Mouse (Mus musculus): Measurements from ENCODE around the gene Kdm2b. TPM values are rescaled to one million over a fixed set of nuclear protein-coding genes. Genes with fewer than 3 reads are reported as not detected.

Gene Kdm2b
- polyA plus RNA-seq, 1 experiment from 2014 or later: 26.5 TPM

DNA sequence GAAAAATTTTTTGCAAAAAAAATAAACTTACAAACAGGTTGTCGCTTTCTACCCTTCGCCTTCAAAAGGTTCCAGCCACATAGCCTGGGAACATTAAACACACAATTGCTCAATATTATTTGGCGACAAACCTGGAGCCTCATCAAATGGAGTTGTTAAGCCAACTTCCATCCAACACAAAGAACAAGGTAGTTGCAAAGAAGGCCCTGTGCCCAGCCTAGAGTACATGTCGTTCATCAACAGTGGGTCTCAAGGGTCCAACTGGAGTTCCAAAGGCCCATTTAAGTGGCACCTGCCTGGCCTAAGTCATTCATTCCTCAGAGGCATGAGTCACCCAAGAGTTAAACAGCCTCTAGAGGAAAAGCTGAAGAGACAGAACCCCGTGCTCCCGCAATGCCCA lies 52.6 kb downstream of the Kdm2b start:
- Histone ChIP-seq H3K4me2 (no peak overlapping the region), H3K9me3 (replicated peaks; ENCODE audit: control insufficient read depth, low read length) (no peaks in the 10 kb centered on the region), H3K36me3 (ENCODE audit: control insufficient read depth, insufficient read depth, low read length) (no peaks in the 10 kb centered on the region), H3K4me1 (ENCODE audit: control insufficient read depth, insufficient read depth, low read length) (peaks cover 15% of the 10 kb centered on the region), H3K27me3 (ENCODE audit: control insufficient read depth, insufficient read depth, low read length) (no peaks in the 10 kb centered on the region), H3K9ac (ENCODE audit: low read depth, low read length) (no peak overlapping the region), H3K27ac (ENCODE audit: low read depth, low read length) (no peak overlapping the region), H3K4me3 (ENCODE audit: low read depth, low read length) (no peak overlapping the region)
- no peak for ATAC-seq (replicated peaks; ENCODE audit: insufficient number of reproducible peaks, low FRiP score, low TSS enrichment)
- WGBS (ENCODE audit: insufficient replicate concordance): 85% methylated on average over 6 of the region's 6 CpGs

DNA sequence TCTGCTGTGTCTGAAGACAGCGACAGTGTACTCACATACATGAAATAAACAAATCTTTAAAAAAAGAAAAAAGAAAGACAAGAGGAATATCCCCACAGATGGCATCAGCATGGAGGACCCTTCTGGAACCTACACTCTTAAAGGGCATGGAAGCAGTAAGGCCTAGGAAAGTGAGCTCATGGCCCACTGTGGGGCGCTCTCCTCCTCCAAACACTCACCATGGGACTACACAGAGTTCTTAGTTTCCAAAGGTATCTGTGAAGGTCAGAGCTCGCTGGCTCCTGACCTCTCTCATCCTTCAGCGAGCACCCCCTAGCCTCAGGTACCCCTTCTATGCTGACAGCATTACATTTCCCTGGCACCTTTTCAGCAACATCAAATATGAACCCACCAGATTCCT lies 53.8 kb downstream of the Kdm2b start:
- ATAC-seq (replicated peaks; ENCODE audit: insufficient number of reproducible peaks, low FRiP score, low TSS enrichment): no peak; the same call in 1 of the 2 replicates
- Histone ChIP-seq H3K9ac (ENCODE audit: low read depth, low read length) (no peak overlapping the region), H3K4me2 (no peak overlapping the region), H3K27me3 (ENCODE audit: control insufficient read depth, insufficient read depth, low read length) (no peaks in the 10 kb centered on the region), H3K9me3 (replicated peaks; ENCODE audit: control insufficient read depth, low read length) (no peaks in the 10 kb centered on the region), H3K4me3 (ENCODE audit: low read depth, low read length) (no peak overlapping the region), H3K27ac (ENCODE audit: low read depth, low read length) (no peak overlapping the region), H3K4me1 (ENCODE audit: control insufficient read depth, insufficient read depth, low read length) (peaks cover 17% of the 10 kb centered on the region), H3K36me3 (ENCODE audit: control insufficient read depth, insufficient read depth, low read length) (no peaks in the 10 kb centered on the region)
- WGBS (ENCODE audit: insufficient replicate concordance): 81% methylated on average over 4 of the region's 4 CpGs

DNA sequence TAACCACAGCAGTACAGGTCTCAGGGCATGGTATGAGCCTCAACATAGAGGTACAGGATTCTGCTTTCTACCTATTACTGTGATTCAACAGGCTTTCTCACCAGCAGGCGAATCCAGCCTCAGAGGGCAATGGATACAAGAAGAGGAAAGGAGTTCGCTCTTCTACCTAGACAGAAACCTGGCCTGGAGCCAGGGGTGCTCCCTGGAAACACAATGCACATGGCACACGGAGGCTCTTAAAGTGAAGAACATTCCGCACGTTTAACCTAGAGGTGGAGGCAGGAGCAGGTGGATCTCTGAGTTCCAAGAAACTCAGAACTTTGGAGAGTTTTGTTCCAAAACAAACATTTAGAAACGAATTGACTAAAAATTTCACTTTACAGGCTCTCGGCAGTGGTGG lies 58.6 kb downstream of the Kdm2b start:
- H3K4me3 ChIP-seq (ENCODE audit: low read depth, low read length): no peak overlapping the region
- H3K4me2 ChIP-seq: no peak overlapping the region
- no peaks in the 10 kb centered on the region for H3K27me3 ChIP-seq (ENCODE audit: control insufficient read depth, insufficient read depth, low read length)
- no peak for ATAC-seq (replicated peaks; ENCODE audit: insufficient number of reproducible peaks, low FRiP score, low TSS enrichment)
- no peaks in the 10 kb centered on the region for H3K9me3 ChIP-seq (replicated peaks; ENCODE audit: control insufficient read depth, low read length)
- H3K36me3 ChIP-seq (ENCODE audit: control insufficient read depth, insufficient read depth, low read length): no peaks in the 10 kb centered on the region
- H3K27ac ChIP-seq (ENCODE audit: low read depth, low read length): no peak overlapping the region
- H3K9ac ChIP-seq (ENCODE audit: low read depth, low read length): no peak overlapping the region
- WGBS (ENCODE audit: insufficient replicate concordance): 67% methylated on average over 7 of the region's 7 CpGs
- H3K4me1 ChIP-seq (ENCODE audit: control insufficient read depth, insufficient read depth, low read length): peaks cover 16% of the 10 kb centered on the region; the same call in 1 of the 2 replicates

DNA sequence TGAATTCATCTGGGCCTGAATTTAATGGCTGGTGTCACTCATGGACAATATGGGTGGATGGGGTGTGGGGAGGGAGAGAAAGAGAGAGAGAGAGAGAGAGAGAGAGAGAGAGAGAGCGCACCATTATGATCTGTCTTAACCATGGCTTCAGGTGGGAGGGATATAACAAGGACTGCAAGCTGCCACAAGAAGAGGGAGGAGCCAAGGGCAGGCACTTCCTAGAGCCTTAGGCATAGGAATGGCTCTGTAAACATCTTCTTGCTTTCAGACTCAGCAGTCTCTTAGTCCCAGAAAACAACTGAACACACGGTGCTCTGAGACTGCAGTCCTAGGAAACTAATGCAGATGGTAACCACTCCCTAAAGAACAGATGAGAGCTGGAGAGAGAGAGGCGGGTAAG lies 61.3 kb downstream of the Kdm2b start:
- ATAC-seq (replicated peaks; ENCODE audit: insufficient number of reproducible peaks, low FRiP score, low TSS enrichment): no peak
- Histone ChIP-seq H3K27me3 (ENCODE audit: control insufficient read depth, insufficient read depth, low read length) (no peaks in the 10 kb centered on the region), H3K9me3 (replicated peaks; ENCODE audit: control insufficient read depth, low read length) (no peaks in the 10 kb centered on the region), H3K4me1 (ENCODE audit: control insufficient read depth, insufficient read depth, low read length) (peaks cover 17% of the 10 kb centered on the region; the same call in 1 of the 2 replicates), H3K4me3 (ENCODE audit: low read depth, low read length) (no peak overlapping the region), H3K36me3 (ENCODE audit: control insufficient read depth, insufficient read depth, low read length) (no peaks in the 10 kb centered on the region), H3K9ac (ENCODE audit: low read depth, low read length) (no peak overlapping the region), H3K27ac (ENCODE audit: low read depth, low read length) (no peak overlapping the region), H3K4me2 (no peak overlapping the region)
- 77% methylated on average over 3 of the region's 3 CpGs for WGBS (ENCODE audit: insufficient replicate concordance)

DNA sequence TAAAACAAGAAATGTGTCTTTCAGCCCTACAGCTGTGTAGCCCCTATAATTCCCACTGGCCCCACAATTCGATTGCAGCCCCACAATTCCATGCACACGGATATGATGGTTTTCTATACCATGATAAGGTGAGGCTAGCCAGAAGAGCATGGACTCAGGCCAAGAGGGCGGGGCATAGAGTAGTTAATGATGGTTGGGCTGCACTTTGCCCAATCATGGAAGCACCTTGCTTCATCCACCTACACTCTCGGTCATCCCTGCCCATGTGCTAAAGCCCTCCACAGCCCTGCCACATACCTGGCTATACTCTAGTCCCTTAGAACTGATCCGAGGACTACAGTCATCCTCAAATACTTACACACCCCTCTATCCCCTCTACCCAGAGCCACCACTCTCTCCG lies 61.9 kb downstream of the Kdm2b start:
- H3K4me1 ChIP-seq (ENCODE audit: control insufficient read depth, insufficient read depth, low read length): peaks cover 17% of the 10 kb centered on the region; the same call in 1 of the 2 replicates
- peak overlapping the region; percentile 46 for H3K27ac ChIP-seq (ENCODE audit: low read depth, low read length)
- no peaks in the 10 kb centered on the region for H3K27me3 ChIP-seq (ENCODE audit: control insufficient read depth, insufficient read depth, low read length)
- 66% methylated on average over 6 of the region's 6 CpGs for WGBS (ENCODE audit: insufficient replicate concordance)
- H3K4me2 ChIP-seq: no peak overlapping the region
- no peak overlapping the region for H3K4me3 ChIP-seq (ENCODE audit: low read depth, low read length)
- H3K36me3 ChIP-seq (ENCODE audit: control insufficient read depth, insufficient read depth, low read length): no peaks in the 10 kb centered on the region
- H3K9ac ChIP-seq (ENCODE audit: low read depth, low read length): no peak overlapping the region
- ATAC-seq (replicated peaks; ENCODE audit: insufficient number of reproducible peaks, low FRiP score, low TSS enrichment): no peak
- no peaks in the 10 kb centered on the region for H3K9me3 ChIP-seq (replicated peaks; ENCODE audit: control insufficient read depth, low read length)

DNA sequence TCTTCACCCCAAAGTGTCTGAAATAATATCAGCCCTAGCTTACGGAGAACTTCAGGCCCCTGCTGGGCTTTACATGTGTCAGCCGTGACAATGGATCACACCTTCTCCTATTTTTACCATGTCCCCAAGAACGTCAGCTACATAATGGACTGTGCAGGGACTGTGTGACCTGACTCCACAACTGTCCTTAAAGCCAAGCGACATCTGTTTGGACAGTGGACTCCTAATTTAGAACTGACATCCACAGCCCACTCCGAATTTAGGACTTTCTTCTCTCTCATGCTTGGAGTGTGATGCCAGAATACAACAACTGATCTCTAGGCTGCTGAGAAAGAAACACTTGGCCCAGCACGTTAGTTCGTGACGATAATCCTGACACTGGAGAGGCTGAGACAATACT lies 62.5 kb downstream of the Kdm2b start:
- H3K27me3 ChIP-seq (ENCODE audit: control insufficient read depth, insufficient read depth, low read length): no peaks in the 10 kb centered on the region
- H3K27ac ChIP-seq (ENCODE audit: low read depth, low read length): peak overlapping the region; percentile 46
- H3K4me2 ChIP-seq: no peak overlapping the region
- no peak overlapping the region for H3K4me3 ChIP-seq (ENCODE audit: low read depth, low read length)
- WGBS (ENCODE audit: insufficient replicate concordance): 69% methylated on average over 8 of the region's 8 CpGs
- ATAC-seq (replicated peaks; ENCODE audit: insufficient number of reproducible peaks, low FRiP score, low TSS enrichment): no peak
- H3K36me3 ChIP-seq (ENCODE audit: control insufficient read depth, insufficient read depth, low read length): no peaks in the 10 kb centered on the region
- no peak overlapping the region for H3K9ac ChIP-seq (ENCODE audit: low read depth, low read length)
- peaks cover 17% of the 10 kb centered on the region; the same call in 1 of the 2 replicates for H3K4me1 ChIP-seq (ENCODE audit: control insufficient read depth, insufficient read depth, low read length)
- H3K9me3 ChIP-seq (replicated peaks; ENCODE audit: control insufficient read depth, low read length): no peaks in the 10 kb centered on the region

DNA sequence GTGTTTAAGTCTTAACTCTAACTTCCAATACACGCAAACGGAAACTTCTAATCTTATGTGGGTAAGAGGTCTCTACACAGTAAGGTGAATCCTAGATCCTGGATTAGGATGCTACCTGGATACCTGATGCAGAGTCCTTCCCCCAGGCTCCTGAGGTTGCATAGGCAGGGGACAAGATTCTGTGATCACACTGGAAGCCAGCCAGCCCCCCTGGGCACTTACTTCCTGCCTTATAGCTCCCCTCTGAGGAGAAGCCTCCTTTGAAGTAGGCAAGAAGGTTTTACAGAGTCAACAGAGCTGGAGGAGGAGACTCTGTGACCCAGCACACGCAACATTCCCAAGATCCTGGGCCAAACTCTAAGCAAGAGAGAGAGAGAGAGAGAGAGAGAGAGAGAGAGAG lies 63.3 kb downstream of the Kdm2b start:
- Histone ChIP-seq H3K9ac (ENCODE audit: low read depth, low read length) (no peak overlapping the region), H3K9me3 (replicated peaks; ENCODE audit: control insufficient read depth, low read length) (no peaks in the 10 kb centered on the region), H3K27me3 (ENCODE audit: control insufficient read depth, insufficient read depth, low read length) (no peaks in the 10 kb centered on the region), H3K36me3 (ENCODE audit: control insufficient read depth, insufficient read depth, low read length) (no peaks in the 10 kb centered on the region), H3K4me2 (no peak overlapping the region), H3K27ac (ENCODE audit: low read depth, low read length) (no peak overlapping the region), H3K4me3 (ENCODE audit: low read depth, low read length) (no peak overlapping the region), H3K4me1 (ENCODE audit: control insufficient read depth, insufficient read depth, low read length) (peaks cover 17% of the 10 kb centered on the region; the same call in 1 of the 2 replicates)
- no peak for ATAC-seq (replicated peaks; ENCODE audit: insufficient number of reproducible peaks, low FRiP score, low TSS enrichment)
- 80% methylated on average over 3 of the region's 3 CpGs for WGBS (ENCODE audit: insufficient replicate concordance)

DNA sequence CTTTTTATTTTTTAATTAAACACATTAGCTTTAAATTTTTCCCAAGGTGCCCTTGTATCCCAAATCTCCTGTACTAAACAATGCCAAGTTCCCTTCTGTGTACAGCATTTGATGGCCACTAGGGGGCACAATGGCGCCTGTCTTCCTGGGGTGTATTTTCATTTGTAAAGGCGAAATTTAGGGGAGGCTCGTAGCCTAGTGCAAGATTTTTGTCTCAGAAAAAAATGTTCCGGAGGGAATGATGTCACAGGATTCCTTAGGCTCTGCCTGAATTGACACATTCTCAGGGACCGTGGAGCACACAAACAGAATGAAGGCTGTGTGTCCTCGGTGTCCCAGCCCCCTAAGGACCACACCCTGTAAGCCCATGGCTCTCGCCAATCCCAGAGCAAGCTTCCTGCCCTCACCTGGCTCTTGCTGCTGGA lies 64.1 kb downstream of the Kdm2b start:
- Histone ChIP-seq H3K36me3 (ENCODE audit: control insufficient read depth, insufficient read depth, low read length) (no peaks in the 10 kb centered on the region), H3K9me3 (replicated peaks; ENCODE audit: control insufficient read depth, low read length) (no peaks in the 10 kb centered on the region), H3K27ac (ENCODE audit: low read depth, low read length) (no peak overlapping the region), H3K4me2 (peak overlapping the region; percentile 40), H3K4me1 (ENCODE audit: control insufficient read depth, insufficient read depth, low read length) (peaks cover 14% of the 10 kb centered on the region; the same call in 1 of the 2 replicates), H3K9ac (ENCODE audit: low read depth, low read length) (no peak overlapping the region), H3K4me3 (ENCODE audit: low read depth, low read length) (no peak overlapping the region), H3K27me3 (ENCODE audit: control insufficient read depth, insufficient read depth, low read length) (no peaks in the 10 kb centered on the region)
- 39% methylated on average over 7 of the region's 7 CpGs for WGBS (ENCODE audit: insufficient replicate concordance)
- no peak for ATAC-seq (replicated peaks; ENCODE audit: insufficient number of reproducible peaks, low FRiP score, low TSS enrichment)

DNA sequence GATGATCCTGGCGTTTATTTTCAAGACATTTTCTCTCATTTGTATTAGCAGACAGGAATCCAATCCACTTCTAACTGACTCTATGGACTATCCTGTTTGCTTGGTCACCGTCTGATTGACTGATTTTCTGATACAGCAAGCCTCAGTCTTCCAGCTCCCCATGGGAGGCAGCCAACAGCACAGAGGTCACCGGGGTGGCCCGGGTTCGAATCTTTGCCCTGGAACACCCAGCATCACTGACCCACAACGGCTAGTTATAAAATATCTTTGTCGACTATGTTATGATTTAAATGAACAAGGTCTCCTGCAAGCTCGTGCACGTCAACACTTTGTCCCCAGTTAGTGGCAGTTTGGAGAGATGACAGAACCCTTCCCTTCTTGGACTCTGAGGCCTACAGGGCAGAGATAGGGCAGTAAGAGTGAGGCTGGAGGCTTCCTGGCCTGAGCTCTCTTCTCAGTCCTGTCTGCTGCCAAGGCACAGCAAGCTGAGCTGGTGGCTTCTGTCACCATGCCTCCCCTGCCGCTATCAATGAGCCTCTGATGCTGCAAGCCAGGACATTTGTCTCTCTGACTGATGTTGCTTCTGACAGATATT lies 65.7 kb downstream of the Kdm2b start:
- no peak for ATAC-seq (replicated peaks; ENCODE audit: insufficient number of reproducible peaks, low FRiP score, low TSS enrichment)

More for the DNA sequence above, 65.7 kb downstream of the Kdm2b start:
- Histone ChIP-seq H3K27ac (ENCODE audit: low read depth, low read length) (no peak overlapping the region), H3K4me2 (no peak overlapping the region), H3K27me3 (ENCODE audit: control insufficient read depth, insufficient read depth, low read length) (no peaks in the 10 kb centered on the region), H3K4me3 (ENCODE audit: low read depth, low read length) (no peak overlapping the region), H3K4me1 (ENCODE audit: control insufficient read depth, insufficient read depth, low read length) (peaks cover 14% of the 10 kb centered on the region; the same call in 1 of the 2 replicates), H3K9me3 (replicated peaks; ENCODE audit: control insufficient read depth, low read length) (no peaks in the 10 kb centered on the region), H3K36me3 (ENCODE audit: control insufficient read depth, insufficient read depth, low read length) (no peaks in the 10 kb centered on the region), H3K9ac (ENCODE audit: low read depth, low read length) (no peak overlapping the region)
- 72% methylated on average over 10 of the region's 10 CpGs for WGBS (ENCODE audit: insufficient replicate concordance)

All from heart, embryonic 11.5 days (tissue).